Mouse (Mus musculus): Measurements from ENCODE around the gene Rassf5. TPM values are rescaled to one million over a fixed set of nuclear protein-coding genes. Genes with fewer than 3 reads are reported as not detected.
"Not testable (repeated sequence)": the region's sequence is repeated elsewhere in the genome, so short reads cannot be mapped to it uniquely, and the experiment has no call there.

The Rassf5 gene
- total RNA-seq, 2 experiments from 2014 or later = 15.2 to 30.7 TPM

- no peak for ATAC-seq (replicated peaks; ENCODE audit: low FRiP score, poor library complexity, severe bottlenecking)
These were observed 98.9 kb downstream of the Rassf5 start for GRCm38 (mm10) chr1:131146181-131146614.

- ATAC-seq (replicated peaks; ENCODE audit: low FRiP score, poor library complexity, severe bottlenecking) = not testable (repeated sequence)
These were observed 99.8 kb downstream of the Rassf5 start for GRCm38 (mm10) chr1:131145222-131145621.

- no peak for ATAC-seq (replicated peaks; ENCODE audit: low FRiP score, poor library complexity, severe bottlenecking)
These were observed 102.6 kb downstream of the Rassf5 start for GRCm38 (mm10) chr1:131142472-131142871.

- no peak for ATAC-seq (replicated peaks; ENCODE audit: low FRiP score, poor library complexity, severe bottlenecking)
These were observed 103.6 kb downstream of the Rassf5 start for GRCm38 (mm10) chr1:131141449-131141848.

- no peak for ATAC-seq (replicated peaks; ENCODE audit: low FRiP score, poor library complexity, severe bottlenecking)
These were observed 105.7 kb downstream of the Rassf5 start for GRCm38 (mm10) chr1:131139102-131140095.

GRCm38 (mm10) chr1:131138191-131139016 lies 106.7 kb downstream of the Rassf5 start, which contains the start of gene Dyrk3:
Gene Dyrk3 (minus strand): TSS chr1:131138340.
- peak; percentile 74 for ATAC-seq (replicated peaks; ENCODE audit: low FRiP score, poor library complexity, severe bottlenecking)

GRCm38 (mm10) chr1:131137717-131138118 lies 107.3 kb downstream of the Rassf5 start:
- ATAC-seq (replicated peaks; ENCODE audit: low FRiP score, poor library complexity, severe bottlenecking) = peak; percentile 19; the same call in 1 of the 2 replicates

- no peak for ATAC-seq (replicated peaks; ENCODE audit: low FRiP score, poor library complexity, severe bottlenecking)
These were observed 107.9 kb downstream of the Rassf5 start for GRCm38 (mm10) chr1:131137111-131137510.

GRCm38 (mm10) chr1:131135960-131136629 lies 109.0 kb downstream of the Rassf5 start:
- peak; percentile 58 for ATAC-seq (replicated peaks; ENCODE audit: low FRiP score, poor library complexity, severe bottlenecking)

GRCm38 (mm10) chr1:131134942-131135522 lies 110.0 kb downstream of the Rassf5 start:
- peak; percentile 34; the same call in 1 of the 2 replicates for ATAC-seq (replicated peaks; ENCODE audit: low FRiP score, poor library complexity, severe bottlenecking)

- no peak for ATAC-seq (replicated peaks; ENCODE audit: low FRiP score, poor library complexity, severe bottlenecking)
These were observed 110.8 kb downstream of the Rassf5 start for GRCm38 (mm10) chr1:131134231-131134630.

Other genes with a start within 250 kb of the Rassf5 start
- not detected in 2 replicates for gene Il10, start 225.4 kb downstream of the Rassf5 start, total RNA-seq (2015; ENCODE audit: low replicate concordance)
- gene Il10, start 225.4 kb downstream of the Rassf5 start, total RNA-seq (2017; ENCODE audit: low replicate concordance) = not detected in 2 replicates
- 38.0 and 49.5 TPM in 2 replicates for gene Mapkapk2, start 147.4 kb downstream of the Rassf5 start, total RNA-seq (2015; ENCODE audit: low replicate concordance)
- gene Mapkapk2, start 147.4 kb downstream of the Rassf5 start, total RNA-seq (2017; ENCODE audit: low replicate concordance) = 26.3 and 33.3 TPM in 2 replicates
- 92.8 and 106 TPM in 2 replicates for gene Dyrk3, start 106.9 kb downstream of the Rassf5 start, total RNA-seq (2015; ENCODE audit: low replicate concordance)
- gene Dyrk3, start 106.9 kb downstream of the Rassf5 start, total RNA-seq (2017; ENCODE audit: low replicate concordance) = 97.3 and 107 TPM in 2 replicates
- 10.8 and 13.6 TPM in 2 replicates for gene Eif2d, start 92.1 kb downstream of the Rassf5 start, total RNA-seq (2015; ENCODE audit: low replicate concordance)
- 10.9 and 12.4 TPM in 2 replicates for gene Eif2d, start 92.1 kb downstream of the Rassf5 start, total RNA-seq (2017; ENCODE audit: low replicate concordance)
- 6.3 and 6.5 TPM in 2 replicates for gene Ikbke, start 34.3 kb upstream of the Rassf5 start, total RNA-seq (2015; ENCODE audit: low replicate concordance)
- 5.2 and 7.0 TPM in 2 replicates for gene Ikbke, start 34.3 kb upstream of the Rassf5 start, total RNA-seq (2017; ENCODE audit: low replicate concordance)